Mouse (Mus musculus) forebrain, embryonic 15.5 days (tissue): ENCODE results near the gene Ndufc1. TPM values are rescaled to one million over a fixed set of nuclear protein-coding genes. Genes with fewer than 3 reads are reported as not detected.
"Not testable (repeated sequence)": the region's sequence is repeated elsewhere in the genome, so short reads cannot be mapped to it uniquely, and the experiment has no call there.

ENCODE experiments used
- ATAC-seq: fragments of 200-750 bp; cut with Nextera tagmentation; replicated peaks from 2 replicates; pipeline ENCODE4 v1.8.0; 2017; ENCODE audit warnings: mild to moderate bottlenecking, moderate TSS enrichment, moderate library complexity
- H3K27ac ChIP-seq: fragments of 300-500 bp; sonication (generic); replicated peaks from 2 replicates; pipeline ENCODE4 v1.5.1; 2015; ENCODE audit warnings: mild to moderate bottlenecking, inconsistent platforms
- H3K27me3 ChIP-seq: fragments of 300-500 bp; sonication (generic); 2 replicates; pipeline ENCODE4 v1.6.1; 2015; ENCODE audit warnings: inconsistent platforms
- H3K36me3 ChIP-seq: fragments of 300-500 bp; sonication (generic); 2 replicates; pipeline ENCODE4 v1.6.1; 2015; ENCODE audit warnings: mild to moderate bottlenecking, inconsistent platforms
- H3K4me1 ChIP-seq: fragments of 300-500 bp; sonication (generic); 2 replicates; pipeline ENCODE4 v1.6.1; 2015; ENCODE audit warnings: inconsistent platforms
- H3K4me2 ChIP-seq: fragments of 300-500 bp; sonication (generic); replicated peaks from 2 replicates; pipeline ENCODE4 v1.6.1; 2015; ENCODE audit warnings: mild to moderate bottlenecking, inconsistent platforms
- H3K4me3 ChIP-seq: fragments of 300-500 bp; sonication (generic); 2 replicates; pipeline ENCODE4 v1.5.1; 2015; ENCODE audit warnings: mild to moderate bottlenecking, inconsistent platforms
- H3K9ac ChIP-seq: fragments of 300-500 bp; sonication (generic); replicated peaks from 2 replicates; pipeline ENCODE4 v1.6.1; 2015; ENCODE audit warnings: mild to moderate bottlenecking, inconsistent platforms
- H3K9me3 ChIP-seq: fragments of 300-500 bp; sonication (generic); 2 replicates; pipeline ENCODE4 v1.6.1; 2016; ENCODE audit warnings: inconsistent platforms
- WGBS: fragments of 180-500 bp; shearing (Covaris S2); methylation state at CpG from one replicate; pipeline ENCODE4 v1.1.7; 2015; ENCODE audit warnings: mixed read lengths; 5-methylcytosine and 5-hydroxymethylcytosine counted together
- polyA plus RNA-seq: library from polyadenylated mRNA; unstranded; fragments of >200 nt; fragmentation: Nextera tagmentation; extraction: Ambion mirVana; gene quantifications from 2 replicates; pipeline ENCODE4 v1.2.1, GENCODE M21; 2015

Gene Ndufc1
- polyA plus RNA-seq, 1 experiment from 2014 or later: 732 TPM

DNA sequence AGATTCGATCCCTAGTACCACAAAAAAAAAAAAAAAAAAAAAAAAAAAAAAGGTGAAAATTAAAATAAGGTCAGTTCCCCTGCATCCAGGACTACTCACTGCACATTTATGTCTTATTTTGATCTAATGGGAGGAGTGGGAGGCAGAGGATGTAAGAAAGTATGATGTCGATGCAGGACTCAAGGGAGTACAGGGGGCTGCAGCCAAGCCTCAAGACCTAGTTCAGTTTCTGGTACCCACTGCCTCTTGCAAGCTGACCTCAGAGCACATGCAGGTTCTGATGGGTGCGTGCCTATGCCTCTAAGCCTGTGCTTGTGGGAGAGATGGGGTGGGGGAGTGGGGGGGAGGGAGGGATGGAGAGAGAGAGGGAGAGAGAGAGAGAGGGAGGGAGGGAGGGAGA is 13.9 kb downstream of the Ndufc1 start:
- Histone ChIP-seq H3K9ac (no peak overlapping the region), H3K4me1 (peaks cover 9% of the 10 kb centered on the region), H3K27ac (no peak overlapping the region), H3K4me3 (no peak overlapping the region), H3K36me3 (no peaks in the 10 kb centered on the region), H3K4me2 (no peak overlapping the region), H3K27me3 (peaks cover 14% of the 10 kb centered on the region; the same call in 1 of the 2 replicates), H3K9me3 (no peaks in the 10 kb centered on the region)
- ATAC-seq: no peak
- WGBS: 62% methylated on average over 3 of the region's 3 CpGs

DNA sequence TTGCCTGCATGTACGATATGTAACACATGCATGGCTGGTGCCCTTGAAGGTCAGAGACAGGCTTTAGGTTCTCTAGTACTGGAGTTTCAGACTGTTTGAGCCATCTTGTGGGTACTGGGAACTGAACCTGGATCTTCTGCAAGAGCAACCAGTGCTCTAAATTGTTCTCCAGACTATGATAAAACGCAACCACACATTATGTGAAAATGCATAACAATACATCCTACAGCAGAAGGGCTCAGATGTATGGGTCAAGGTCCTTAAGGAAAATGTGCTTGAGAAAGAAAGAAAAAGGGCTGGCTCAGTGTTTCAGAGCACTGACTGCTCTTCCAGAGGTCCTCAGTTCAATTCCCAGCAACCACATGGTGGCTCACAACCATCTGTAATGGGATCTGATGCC is 15.1 kb downstream of the Ndufc1 start:
- Histone ChIP-seq H3K9me3 (no peaks in the 10 kb centered on the region), H3K36me3 (no peaks in the 10 kb centered on the region), H3K4me2 (no peak overlapping the region), H3K4me1 (peaks cover 14% of the 10 kb centered on the region), H3K27ac (no peak overlapping the region), H3K9ac (no peak overlapping the region), H3K4me3 (no peak overlapping the region), H3K27me3 (peaks cover 16% of the 10 kb centered on the region; the same call in 1 of the 2 replicates)
- 88% methylated on average over 2 of the region's 2 CpGs for WGBS
- ATAC-seq: no peak

DNA sequence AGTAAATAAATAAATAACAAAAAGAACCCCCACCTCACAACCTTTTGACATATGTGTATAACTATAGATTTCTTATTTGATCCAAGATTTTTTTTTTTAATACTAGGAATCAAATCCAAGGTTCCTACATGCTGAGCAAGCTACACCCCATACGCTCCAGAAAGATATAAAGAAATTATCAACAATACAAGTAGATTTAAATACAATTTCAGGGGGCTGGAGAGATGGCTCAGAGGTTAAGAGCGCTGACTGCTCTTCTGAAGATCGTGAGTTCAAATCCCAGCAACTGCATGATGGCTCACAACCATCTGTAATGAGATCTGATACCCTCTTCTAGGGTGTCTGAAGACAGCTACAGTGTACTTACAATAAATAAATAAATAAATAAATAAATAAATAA is 15.8 kb downstream of the Ndufc1 start:
- not testable (repeated sequence) for H3K9ac ChIP-seq, ATAC-seq, H3K27ac ChIP-seq, H3K9me3 ChIP-seq, H3K36me3 ChIP-seq, H3K4me2 ChIP-seq, H3K4me3 ChIP-seq
- Histone ChIP-seq H3K27me3 (peaks cover 17% of the 10 kb centered on the region; the same call in 1 of the 2 replicates), H3K4me1 (peaks cover 14% of the 10 kb centered on the region)
- 96% methylated on average over 3 of the region's 3 CpGs for WGBS

DNA sequence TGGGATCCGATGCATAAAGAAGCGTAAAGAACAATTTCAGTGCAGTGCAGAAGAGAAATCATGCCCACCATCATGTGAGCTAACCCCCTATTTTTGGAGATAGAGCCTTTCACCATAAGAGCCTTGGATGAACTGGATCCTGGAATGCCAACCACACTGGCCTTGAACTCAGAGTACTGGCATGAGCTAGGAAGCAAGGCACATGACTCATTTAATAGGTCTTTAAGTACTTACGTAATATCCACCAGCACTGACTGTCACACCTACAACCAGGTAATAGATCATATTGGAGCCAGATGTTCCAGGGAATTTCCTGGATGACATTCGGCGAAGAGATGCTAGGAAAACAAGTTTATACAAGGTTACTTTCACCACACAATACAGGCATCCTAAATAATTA is 17.2 kb downstream of the Ndufc1 start:
- Histone ChIP-seq H3K27me3 (peaks cover 11% of the 10 kb centered on the region; the same call in 1 of the 2 replicates), H3K4me2 (no peak overlapping the region), H3K36me3 (no peaks in the 10 kb centered on the region), H3K4me1 (peaks cover 11% of the 10 kb centered on the region), H3K27ac (no peak overlapping the region), H3K4me3 (no peak overlapping the region), H3K9me3 (no peaks in the 10 kb centered on the region), H3K9ac (no peak overlapping the region)
- WGBS: 95% methylated on average over 5 of the region's 5 CpGs
- ATAC-seq: no peak

DNA sequence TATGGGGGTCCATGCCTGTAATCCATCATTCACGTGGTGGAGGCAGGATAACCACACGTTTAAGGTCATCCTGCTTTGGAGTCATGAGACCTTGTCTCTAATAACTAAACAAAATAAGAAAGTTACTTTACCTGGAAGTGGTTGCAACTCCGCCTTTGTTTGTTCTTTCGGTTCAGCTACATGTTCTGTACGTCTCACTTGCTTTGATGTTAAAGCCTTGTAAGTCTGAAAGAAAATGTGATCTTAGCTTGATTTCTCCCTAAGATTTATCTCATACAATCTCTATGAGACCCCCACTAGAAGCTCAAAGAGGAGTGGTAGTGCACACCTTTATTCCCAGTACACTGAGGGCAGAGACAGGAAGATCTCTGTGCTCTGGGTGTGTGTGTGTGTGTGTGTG is 17.7 kb downstream of the Ndufc1 start:
- 86% methylated on average over 5 of the region's 5 CpGs for WGBS

DNA sequence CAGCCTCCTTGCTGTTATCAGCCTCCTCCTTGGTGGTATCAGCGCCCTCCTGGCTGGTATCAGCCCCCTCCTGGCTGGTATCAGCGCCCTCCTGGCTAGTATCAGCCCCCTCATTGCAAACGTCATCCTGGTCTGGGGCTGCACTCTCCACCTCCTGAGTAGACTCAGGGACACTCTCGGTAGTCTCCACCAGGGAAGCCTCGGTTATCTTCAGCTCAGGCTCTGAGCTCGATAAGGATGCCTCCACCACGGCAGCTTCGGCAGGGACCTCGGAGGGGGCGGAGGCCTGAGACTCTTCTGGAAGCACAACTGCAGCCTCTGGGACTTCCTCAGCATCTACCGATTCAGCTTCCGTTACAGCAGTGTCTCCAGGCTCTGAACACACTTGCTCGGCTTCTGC is 19.9 kb downstream of the Ndufc1 start:
- H3K4me2 ChIP-seq: peak overlapping the region; percentile 24
- H3K4me1 ChIP-seq: 0 out of 2 replicates have a peak, but pooled peaks cover 5% of the 10 kb centered on the region
- ATAC-seq: no peak
- no peak overlapping the region for H3K27ac ChIP-seq
- H3K9me3 ChIP-seq: no peaks in the 10 kb centered on the region
- no peaks in the 10 kb centered on the region for H3K36me3 ChIP-seq
- H3K27me3 ChIP-seq: 0 out of 2 replicates have a peak, but pooled peaks cover 3% of the 10 kb centered on the region
- no peak overlapping the region for H3K9ac ChIP-seq
- WGBS: 10% methylated on average over 13 of the region's 13 CpGs
- H3K4me3 ChIP-seq: no peak overlapping the region

More for the DNA sequence above, 17.7 kb downstream of the Ndufc1 start:
- no peak overlapping the region for H3K4me2 ChIP-seq
- no peak overlapping the region for H3K9ac ChIP-seq
- ATAC-seq: no peak
- no peaks in the 10 kb centered on the region for H3K9me3 ChIP-seq
- H3K27me3 ChIP-seq: peaks cover 8% of the 10 kb centered on the region; the same call in 1 of the 2 replicates
- H3K36me3 ChIP-seq: no peaks in the 10 kb centered on the region
- H3K27ac ChIP-seq: no peak overlapping the region
- H3K4me1 ChIP-seq: peaks cover 6% of the 10 kb centered on the region
- H3K4me3 ChIP-seq: no peak overlapping the region

DNA sequence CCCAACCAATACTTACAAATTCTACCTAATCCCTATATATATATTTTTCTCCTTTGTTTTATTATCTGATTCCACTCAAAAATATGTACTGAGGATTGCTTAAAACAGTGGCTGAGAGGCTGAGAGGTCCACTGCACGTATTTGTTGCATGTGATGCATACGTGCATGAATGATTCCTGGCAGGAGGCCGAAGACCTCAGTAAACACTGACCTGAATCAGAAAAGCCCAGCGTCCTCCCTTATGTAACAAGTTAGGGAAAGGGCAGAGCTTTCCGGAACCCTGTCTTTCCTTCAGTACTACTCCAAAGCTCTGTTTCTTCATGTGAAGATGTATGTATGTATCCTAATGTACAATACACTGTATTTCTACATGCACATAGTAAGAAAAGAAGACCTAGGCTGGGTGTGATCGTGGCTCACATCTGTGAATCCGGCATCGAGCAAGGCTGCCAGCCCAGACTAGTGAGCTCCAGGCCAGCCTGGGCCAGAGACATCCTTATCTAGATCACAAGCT is 20.9 kb downstream of the Ndufc1 start:
- Histone ChIP-seq H3K4me1 (0 out of 2 replicates have a peak, but pooled peaks cover 5% of the 10 kb centered on the region), H3K36me3 (no peaks in the 10 kb centered on the region), H3K27me3 (0 out of 2 replicates have a peak, but pooled peaks cover 3% of the 10 kb centered on the region), H3K4me2 (no peak overlapping the region), H3K27ac (no peak overlapping the region), H3K9ac (no peak overlapping the region), H3K9me3 (no peaks in the 10 kb centered on the region), H3K4me3 (no peak overlapping the region)
- no peak for ATAC-seq
- 49% methylated on average over 8 of the region's 8 CpGs for WGBS

DNA sequence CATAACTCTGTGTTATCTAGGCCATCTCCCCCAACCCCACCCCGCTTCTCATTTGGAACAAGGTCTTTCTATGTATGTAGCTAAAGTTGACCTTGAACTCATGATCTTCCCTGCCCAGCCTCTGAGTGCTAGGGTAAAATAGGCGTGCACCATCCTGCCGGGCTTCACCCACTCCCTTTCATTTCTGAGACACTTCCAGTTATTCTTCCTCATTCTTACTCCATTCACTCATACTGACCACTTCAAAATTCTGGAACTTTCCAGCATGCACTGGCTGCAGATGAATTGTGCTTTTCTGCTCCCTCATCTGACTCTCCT is 21.7 kb downstream of the Ndufc1 start:
- H3K27me3 ChIP-seq: 0 out of 2 replicates have a peak, but pooled peaks cover 3% of the 10 kb centered on the region
- H3K9ac ChIP-seq: no peak overlapping the region
- no peak overlapping the region for H3K27ac ChIP-seq
- no peak overlapping the region for H3K4me2 ChIP-seq
- H3K4me1 ChIP-seq: 0 out of 2 replicates have a peak, but pooled peaks cover 5% of the 10 kb centered on the region
- H3K9me3 ChIP-seq: no peaks in the 10 kb centered on the region
- no peak overlapping the region for H3K4me3 ChIP-seq
- no peak for ATAC-seq
- WGBS: 90% methylated on average over 3 of the region's 3 CpGs
- H3K36me3 ChIP-seq: no peaks in the 10 kb centered on the region

DNA sequence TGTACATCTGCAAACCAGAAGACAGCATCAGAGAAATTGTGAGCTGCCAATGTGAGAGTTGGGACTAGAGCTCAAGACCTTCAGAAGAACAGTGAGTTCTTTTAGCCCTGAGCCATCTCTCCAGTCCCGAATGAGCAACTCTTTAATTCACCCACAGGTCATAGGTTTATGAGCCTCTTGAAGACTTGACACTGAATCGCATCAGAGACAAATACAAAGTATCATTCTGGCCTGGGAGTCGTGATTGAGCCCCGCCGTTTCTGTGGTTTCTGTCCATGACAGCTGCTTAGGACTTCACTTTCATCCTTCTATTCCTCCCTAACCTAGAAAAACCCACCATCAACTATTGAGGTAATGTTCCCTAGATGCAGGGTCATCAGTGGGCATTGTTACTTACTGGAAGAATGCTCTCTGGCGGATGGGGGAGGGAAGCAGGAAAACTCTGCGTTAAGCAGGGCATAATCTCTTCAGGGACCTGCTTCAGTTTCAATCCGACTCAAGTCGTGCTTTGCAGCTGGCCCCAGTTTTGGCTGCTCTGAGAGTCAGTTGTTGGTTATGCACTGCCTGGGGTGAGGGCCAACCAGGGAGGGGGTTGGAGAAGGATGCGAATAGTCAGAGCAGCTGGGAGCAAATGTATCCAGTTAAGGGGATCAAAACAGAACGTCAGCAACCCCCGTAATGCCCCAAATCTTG is 22.2 kb downstream of the Ndufc1 start:
- ATAC-seq: no peak
- H3K9me3 ChIP-seq: no peaks in the 10 kb centered on the region
- H3K9ac ChIP-seq: no peak overlapping the region
- no peak overlapping the region for H3K4me2 ChIP-seq
- WGBS: 50% methylated on average over 12 of the region's 12 CpGs
- no peaks in the 10 kb centered on the region for H3K36me3 ChIP-seq
- 0 out of 2 replicates have a peak, but pooled peaks cover 5% of the 10 kb centered on the region for H3K4me1 ChIP-seq
- H3K27ac ChIP-seq: no peak overlapping the region
- H3K27me3 ChIP-seq: 0 out of 2 replicates have a peak, but pooled peaks cover 3% of the 10 kb centered on the region
- no peak overlapping the region for H3K4me3 ChIP-seq

DNA sequence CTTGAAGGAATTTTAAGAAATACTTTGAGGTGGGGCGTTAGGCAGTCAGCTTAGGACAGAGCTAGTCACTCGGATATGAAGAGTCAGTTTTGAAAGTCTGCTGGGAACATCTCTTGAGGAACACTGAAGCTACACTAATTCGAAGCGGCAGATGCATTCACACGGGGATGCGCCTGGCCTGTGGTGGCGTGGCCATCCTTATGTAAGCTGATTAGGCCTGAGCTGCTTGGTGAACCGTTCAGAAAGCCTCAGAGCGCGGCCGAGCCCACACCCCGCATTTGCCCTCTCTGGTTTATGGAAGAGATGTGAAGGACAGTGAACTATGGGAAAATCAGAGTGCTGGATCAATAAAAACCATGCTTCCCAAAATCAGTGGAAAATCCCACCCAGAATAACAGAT is 25.4 kb downstream of the Ndufc1 start:
- Histone ChIP-seq H3K27ac (no peak overlapping the region), H3K9ac (no peak overlapping the region), H3K9me3 (no peaks in the 10 kb centered on the region), H3K4me1 (no peaks in the 10 kb centered on the region), H3K27me3 (no peaks in the 10 kb centered on the region), H3K4me3 (no peak overlapping the region), H3K4me2 (no peak overlapping the region), H3K36me3 (no peaks in the 10 kb centered on the region)
- no peak for ATAC-seq
- 29% methylated on average over 12 of the region's 12 CpGs for WGBS

DNA sequence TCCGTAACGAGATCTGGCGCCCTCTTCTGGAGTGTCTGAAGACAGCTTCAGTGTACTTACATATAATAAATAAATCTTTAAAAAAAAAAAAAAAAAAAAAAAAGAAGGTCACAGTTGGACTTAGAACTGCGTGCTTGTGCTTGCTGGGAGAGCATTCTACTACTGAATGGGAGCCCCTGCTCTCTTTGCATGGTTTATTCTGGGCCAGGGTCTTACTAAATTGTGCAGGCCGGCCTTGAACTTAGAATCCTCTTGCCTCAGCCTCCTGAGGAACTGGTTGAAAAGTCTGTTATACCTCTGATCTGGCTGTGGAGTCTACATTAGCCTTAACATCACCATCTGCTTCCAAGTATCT is 28.2 kb downstream of the Ndufc1 start:
- Histone ChIP-seq H3K27ac (no peak overlapping the region), H3K4me3 (no peak overlapping the region), H3K36me3 (no peaks in the 10 kb centered on the region), H3K4me1 (peaks cover 5% of the 10 kb centered on the region; the same call in 1 of the 2 replicates), H3K4me2 (no peak overlapping the region), H3K9ac (no peak overlapping the region), H3K9me3 (no peaks in the 10 kb centered on the region), H3K27me3 (no peaks in the 10 kb centered on the region)
- 69% methylated on average over 4 of the region's 5 CpGs for WGBS
- ATAC-seq: no peak

DNA sequence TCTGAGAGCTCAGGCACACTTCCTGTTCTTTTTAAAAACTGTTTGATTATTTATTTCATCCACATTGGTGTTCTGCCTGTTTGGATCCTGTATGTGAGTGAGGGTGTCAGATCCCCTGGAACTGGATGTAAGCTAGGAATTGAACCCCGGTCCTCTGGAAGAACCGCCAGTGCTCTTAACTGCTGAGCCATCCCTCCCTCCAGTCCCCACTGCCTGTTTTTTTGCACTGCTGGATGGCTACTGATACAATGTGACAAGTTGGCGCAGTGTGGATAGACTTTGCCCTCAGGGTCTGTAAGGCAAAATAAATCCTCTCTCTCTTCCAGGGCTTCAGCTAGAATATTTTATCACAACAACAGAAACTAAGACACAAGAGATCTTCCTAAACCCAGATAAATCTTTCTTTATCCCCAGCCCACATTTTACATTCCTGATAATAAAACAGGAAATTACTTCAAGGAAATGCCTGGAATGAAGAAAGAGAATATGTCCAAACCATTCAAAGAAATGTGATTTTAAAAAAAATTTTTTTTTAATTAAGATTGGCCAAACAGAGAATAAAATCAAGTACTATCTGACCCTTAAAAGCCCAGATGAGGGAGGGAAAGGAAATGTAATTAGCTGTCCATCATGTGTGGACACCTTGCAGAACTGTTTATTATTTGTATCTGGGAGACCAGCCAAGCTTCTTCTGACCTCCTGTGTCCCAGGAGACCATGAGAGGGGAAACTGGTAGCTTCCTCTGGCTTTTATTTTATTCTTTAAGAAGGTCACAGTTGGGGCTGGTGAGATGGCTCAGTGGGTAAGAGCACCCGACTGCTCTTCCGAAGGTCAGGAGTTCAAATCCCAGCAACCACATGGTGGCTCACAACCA is 28.8 kb downstream of the Ndufc1 start:
- H3K4me2 ChIP-seq: no peak overlapping the region
- no peak overlapping the region for H3K4me3 ChIP-seq
- H3K4me1 ChIP-seq: peaks cover 5% of the 10 kb centered on the region; the same call in 1 of the 2 replicates
- no peaks in the 10 kb centered on the region for H3K27me3 ChIP-seq
- H3K9me3 ChIP-seq: no peaks in the 10 kb centered on the region
- H3K36me3 ChIP-seq: no peaks in the 10 kb centered on the region
- ATAC-seq: no peak
- no peak overlapping the region for H3K9ac ChIP-seq
- H3K27ac ChIP-seq: no peak overlapping the region
- 88% methylated on average over 5 of the region's 5 CpGs for WGBS
